Mouse (Mus musculus) hindbrain, embryonic 11.5 days (tissue): ENCODE measurements around the gene Txnrd1. TPM values are rescaled to one million over a fixed set of nuclear protein-coding genes. Genes with fewer than 3 reads are reported as not detected.
A peak's percentile ranks its signal among the peaks of the same experiment; 100 is the strongest.

ENCODE experiments used
- ATAC-seq: fragments of 200-750 bp; cut with Nextera tagmentation; 2 replicates; pipeline ENCODE4 v1.8.0; 2017; ENCODE audit warnings: mild to moderate bottlenecking, moderate TSS enrichment, moderate library complexity; ENCODE audit not compliant: low FRiP score
- DNase-seq: peaks from one replicate; pipeline ENCODE4 v3.0.0-alpha.2; 2015; ENCODE audit warnings: low spot score
- H3K27ac ChIP-seq: fragments of 300-500 bp; sonication (generic); 2 replicates; pipeline ENCODE4 v1.5.1; 2014; ENCODE audit warnings: mild to moderate bottlenecking, low read depth, low read length
- H3K27me3 ChIP-seq: fragments of 300-500 bp; sonication (generic); 2 replicates; pipeline ENCODE4 v1.6.1; 2014; ENCODE audit warnings: mild to moderate bottlenecking, low read length, moderate library complexity, mixed read lengths; ENCODE audit not compliant: control insufficient read depth, insufficient read depth
- H3K36me3 ChIP-seq: fragments of 300-500 bp; sonication (generic); 2 replicates; pipeline ENCODE4 v1.6.1; 2014; ENCODE audit warnings: mild to moderate bottlenecking, low read length, moderate library complexity, mixed read lengths; ENCODE audit not compliant: control insufficient read depth, insufficient read depth
- H3K4me1 ChIP-seq: fragments of 300-500 bp; sonication (generic); replicated peaks from 2 replicates; pipeline ENCODE4 v1.6.1; 2014; ENCODE audit warnings: low read length, mixed read lengths; ENCODE audit not compliant: control insufficient read depth, insufficient read depth
- H3K4me2 ChIP-seq: fragments of 300-500 bp; sonication (generic); replicated peaks from 2 replicates; pipeline ENCODE4 v1.6.1; 2014; ENCODE audit warnings: mild to moderate bottlenecking, low read depth, low read length
- H3K4me3 ChIP-seq: fragments of 300-500 bp; sonication (generic); 2 replicates; pipeline ENCODE4 v1.5.1; 2014; ENCODE audit warnings: low read depth, low read length
- H3K9ac ChIP-seq: fragments of 300-500 bp; sonication (generic); 2 replicates; pipeline ENCODE4 v1.6.1; 2014; ENCODE audit warnings: low read depth, low read length
- H3K9me3 ChIP-seq: fragments of 300-500 bp; sonication (generic); 2 replicates; pipeline ENCODE4 v1.6.1; 2016; ENCODE audit warnings: low read length; ENCODE audit not compliant: control insufficient read depth
- WGBS: fragments of 180-500 bp; shearing (Covaris S2); extraction: QIAGEN DNeasy Blood & Tissue Kit; methylation state at CpG from one replicate; pipeline ENCODE4 v1.1.7; 2014; 5-methylcytosine and 5-hydroxymethylcytosine counted together
- polyA plus RNA-seq: library from polyadenylated mRNA; unstranded; fragments of >200 nt; fragmentation: Nextera tagmentation; extraction: Ambion mirVana; gene quantifications from 2 replicates; pipeline ENCODE4 v1.2.1, GENCODE M21; 2014

Gene Txnrd1
- polyA plus RNA-seq, 1 experiment from 2014 or later = 170 TPM

GRCm38 (mm10) chr10:82851751-82852150 lies 18.0 kb downstream of the Txnrd1 start:
- Histone ChIP-seq H3K4me1 (no peaks in the 10 kb centered on the region), H3K4me2 (no peak overlapping the region), H3K36me3 (no peaks in the 10 kb centered on the region), H3K9ac (no peak overlapping the region), H3K9me3 (no peaks in the 10 kb centered on the region), H3K27me3 (no peaks in the 10 kb centered on the region), H3K4me3 (no peak overlapping the region), H3K27ac (no peak overlapping the region)
- no peak for ATAC-seq
- 85% methylated on average over 6 of the region's 6 CpGs for WGBS
- no peak for DNase-seq

DNA sequence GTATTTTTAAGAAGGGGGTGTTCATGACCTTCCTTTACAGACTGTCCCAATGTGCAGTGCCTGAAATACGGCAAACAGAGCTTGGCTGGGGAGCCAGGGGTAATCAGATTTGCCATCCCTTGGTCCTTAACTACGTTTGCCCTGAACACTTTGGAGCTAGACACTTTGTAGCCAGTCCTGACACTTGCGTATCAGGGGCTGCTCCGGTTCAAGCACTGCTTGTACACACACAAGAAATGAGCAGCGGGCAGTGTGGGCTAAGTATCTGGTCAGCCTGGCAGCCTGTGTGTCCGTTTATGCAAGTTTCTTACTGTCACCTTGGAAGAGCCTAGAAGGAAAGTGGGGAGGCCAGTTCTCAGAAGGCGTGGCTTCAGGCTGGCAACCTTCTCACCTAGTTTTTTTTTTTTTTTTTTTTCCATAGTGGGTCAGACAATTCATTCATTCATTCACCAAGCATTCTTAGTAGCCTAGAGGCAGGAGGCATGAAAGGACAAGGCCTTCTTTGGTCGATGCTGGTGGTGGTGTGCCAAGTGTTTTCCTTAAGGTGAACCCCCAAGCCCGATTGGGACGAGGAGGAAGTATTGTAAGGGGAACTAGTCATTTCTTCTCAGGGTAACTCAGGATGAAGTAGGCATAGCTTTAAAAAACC lies 24.4 kb downstream of the Txnrd1 start:
- Histone ChIP-seq H3K27me3 (no peaks in the 10 kb centered on the region), H3K4me3 (peak overlapping the region; percentile 78; the same call in 1 of the 2 replicates), H3K4me1 (no peaks in the 10 kb centered on the region), H3K9ac (no peak overlapping the region; the same call in 1 of the 2 replicates), H3K27ac (no peak overlapping the region), H3K36me3 (no peaks in the 10 kb centered on the region), H3K9me3 (no peaks in the 10 kb centered on the region), H3K4me2 (peak overlapping the region; percentile 80)
- 54% methylated on average over 10 of the region's 10 CpGs for WGBS
- DNase-seq (peak; percentile 16), ATAC-seq (no peak)

DNA sequence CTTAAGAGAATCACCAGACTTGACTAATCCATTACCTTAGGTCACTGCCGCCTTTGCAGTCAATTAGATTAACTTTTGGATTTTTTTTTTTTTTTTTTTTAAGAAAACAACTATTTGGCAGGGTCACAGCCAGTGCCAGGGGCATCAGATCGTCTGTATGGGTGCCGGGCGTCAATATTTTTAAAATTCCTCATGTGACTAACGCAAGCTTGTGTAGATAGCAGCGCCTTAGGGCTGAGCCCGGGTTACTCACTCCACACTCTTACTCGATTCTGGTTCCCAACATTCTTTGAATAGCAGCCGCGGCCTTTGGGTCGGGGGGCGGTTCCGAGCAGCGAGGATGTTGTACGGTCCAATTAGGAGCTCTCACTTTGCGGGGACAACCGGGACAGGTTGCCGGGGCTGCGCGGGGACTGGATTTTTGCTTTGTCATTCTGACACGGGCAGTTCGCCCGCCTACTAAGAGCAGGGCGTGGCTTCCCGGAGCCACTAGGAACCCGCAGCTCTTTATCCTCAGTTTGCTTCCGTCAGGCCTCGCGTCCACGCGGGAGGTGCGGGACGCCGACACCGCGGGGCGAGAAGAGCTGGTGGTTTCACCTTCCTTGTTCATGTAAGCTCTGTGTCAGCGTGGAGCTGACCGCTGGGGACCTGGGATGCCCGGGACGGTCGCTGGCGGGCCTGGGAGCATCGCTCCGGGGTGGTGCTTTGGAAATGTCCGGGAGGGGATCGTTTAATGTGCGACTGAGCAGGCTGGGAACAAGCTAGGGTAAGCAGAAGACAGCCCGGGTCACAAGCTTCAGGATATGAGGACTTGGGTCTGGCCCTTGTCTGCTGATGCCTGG lies 25.2 kb downstream of the Txnrd1 start:
- no peaks in the 10 kb centered on the region for H3K36me3 ChIP-seq
- ATAC-seq (peak; percentile 83), DNase-seq (peak; percentile 88)
- H3K4me3 ChIP-seq = peak overlapping the region; percentile 78
- no peaks in the 10 kb centered on the region for H3K9me3 ChIP-seq
- H3K4me1 ChIP-seq = no peaks in the 10 kb centered on the region
- peak overlapping the region; percentile 85 for H3K27ac ChIP-seq
- H3K9ac ChIP-seq = peak overlapping the region; percentile 80
- H3K27me3 ChIP-seq = no peaks in the 10 kb centered on the region
- WGBS = under 1% methylated on average over 49 of the region's 49 CpGs
- peak overlapping the region; percentile 80 for H3K4me2 ChIP-seq

GRCm38 (mm10) chr10:82859533-82859915 lies 25.8 kb downstream of the Txnrd1 start:
- peak overlapping the region; percentile 78 for H3K4me3 ChIP-seq
- H3K27ac ChIP-seq = peak overlapping the region; percentile 85
- DNase-seq = peak; percentile 67
- H3K9me3 ChIP-seq = no peaks in the 10 kb centered on the region
- H3K27me3 ChIP-seq = no peaks in the 10 kb centered on the region
- H3K4me2 ChIP-seq = peak overlapping the region; percentile 80
- H3K9ac ChIP-seq = peak overlapping the region; percentile 80
- WGBS = 0% methylated on average over 8 of the region's 8 CpGs
- ATAC-seq = peak; percentile 72
- peaks cover 3% of the 10 kb centered on the region; the same call in 1 of the 2 replicates for H3K36me3 ChIP-seq
- H3K4me1 ChIP-seq = no peaks in the 10 kb centered on the region

GRCm38 (mm10) chr10:82860181-82860928 lies 26.6 kb downstream of the Txnrd1 start:
- H3K4me1 ChIP-seq = no peaks in the 10 kb centered on the region
- no peaks in the 10 kb centered on the region for H3K27me3 ChIP-seq
- peak; percentile 70 for ATAC-seq
- peak overlapping the region; percentile 97 for H3K9ac ChIP-seq
- H3K4me2 ChIP-seq = peak overlapping the region; percentile 80
- peak overlapping the region; percentile 92 for H3K27ac ChIP-seq
- peak overlapping the region; percentile 78 for H3K4me3 ChIP-seq
- WGBS = under 1% methylated on average over 50 of the region's 50 CpGs
- peak; percentile 82 for DNase-seq
- H3K9me3 ChIP-seq = no peaks in the 10 kb centered on the region
- peaks cover 4% of the 10 kb centered on the region; the same call in 1 of the 2 replicates for H3K36me3 ChIP-seq

DNA sequence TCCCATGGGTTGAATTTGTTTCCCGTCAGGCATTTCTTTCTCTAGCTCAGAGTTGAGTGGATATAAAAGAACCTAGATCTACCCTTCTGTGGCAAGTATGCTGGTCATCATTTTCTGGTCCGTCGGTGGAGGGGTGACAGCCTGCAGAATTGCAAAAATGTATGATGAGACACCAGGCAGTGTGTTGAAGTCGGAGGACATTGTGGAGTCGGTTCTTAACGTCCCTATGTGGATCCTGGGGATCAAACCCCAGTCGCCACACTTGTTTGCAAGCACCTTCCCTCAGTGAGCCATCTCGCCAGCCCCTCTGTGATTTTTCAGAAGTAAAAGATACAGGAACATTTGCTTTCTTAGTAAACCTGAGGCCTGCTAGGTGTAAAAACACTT lies 27.2 kb downstream of the Txnrd1 start:
- Histone ChIP-seq H3K27ac (peak overlapping the region; percentile 92), H3K4me2 (peak overlapping the region; percentile 80), H3K36me3 (peaks cover 4% of the 10 kb centered on the region; the same call in 1 of the 2 replicates), H3K4me3 (peak overlapping the region; percentile 78), H3K9ac (peak overlapping the region; percentile 97), H3K27me3 (no peaks in the 10 kb centered on the region), H3K4me1 (no peaks in the 10 kb centered on the region), H3K9me3 (no peaks in the 10 kb centered on the region)
- DNase-seq (peak; percentile 57), ATAC-seq (peak; percentile 5; the same call in 1 of the 2 replicates)
- 5% methylated on average over 8 of the region's 8 CpGs for WGBS

GRCm38 (mm10) chr10:82863106-82863680 lies 29.4 kb downstream of the Txnrd1 start:
- ATAC-seq (no peak), DNase-seq (no peak)
- Histone ChIP-seq H3K9ac (no peak overlapping the region), H3K36me3 (peaks cover 4% of the 10 kb centered on the region; the same call in 1 of the 2 replicates), H3K27me3 (no peaks in the 10 kb centered on the region), H3K4me1 (no peaks in the 10 kb centered on the region), H3K4me3 (no peak overlapping the region), H3K9me3 (no peaks in the 10 kb centered on the region), H3K27ac (no peak overlapping the region), H3K4me2 (no peak overlapping the region)
- 87% methylated on average over 5 of the region's 5 CpGs for WGBS

GRCm38 (mm10) chr10:82863827-82864226 lies 30.1 kb downstream of the Txnrd1 start:
- WGBS = 88% methylated on average over 7 of the region's 7 CpGs
- Histone ChIP-seq H3K9me3 (no peaks in the 10 kb centered on the region), H3K27ac (no peak overlapping the region), H3K27me3 (no peaks in the 10 kb centered on the region), H3K4me3 (no peak overlapping the region), H3K36me3 (peaks cover 4% of the 10 kb centered on the region; the same call in 1 of the 2 replicates), H3K9ac (no peak overlapping the region), H3K4me2 (no peak overlapping the region), H3K4me1 (no peaks in the 10 kb centered on the region)
- DNase-seq (no peak), ATAC-seq (no peak)
